Mouse (Mus musculus): ENCODE results near the gene Krtap14.

Gene Krtap14

GRCm38 (mm10) chr16:88826095-88826652 lies at the start of gene Krtap14:
Gene Krtap14, minus strand, starts transcription at chr16:88826145.
- in situ Hi-C loops (cut with MboI): no loop called here

GRCm38 (mm10) chr16:88874169-88874568 lies 48.2 kb upstream of the Krtap14 start, which contains the start of gene Krtap19-2:
Gene Krtap19-2, minus strand, starts transcription at chr16:88874269.
- in situ Hi-C loops (cut with MboI): no loop called here

GRCm38 (mm10) chr16:88869311-88869710 lies 43.4 kb upstream of the Krtap14 start, which contains the start of gene Krtap19-1:
Gene Krtap19-1, minus strand, starts transcription at chr16:88869411.
- in situ Hi-C loops (cut with MboI): no loop called here

- in situ Hi-C loops (cut with MboI): no loop called here
Measured at GRCm38 (mm10) chr16:88864887-88865407, 39.0 kb upstream of the Krtap14 start.

- in situ Hi-C loops (cut with MboI): no loop called here
Measured at GRCm38 (mm10) chr16:88851450-88851849, 25.5 kb upstream of the Krtap14 start.

- in situ Hi-C loops (cut with MboI): no loop called here
Measured at GRCm38 (mm10) chr16:88848558-88848957, 22.6 kb upstream of the Krtap14 start.

GRCm38 (mm10) chr16:88847363-88847762 lies 21.4 kb upstream of the Krtap14 start:
- in situ Hi-C loops (cut with MboI): no loop called here

GRCm38 (mm10) chr16:88826978-88827377 lies 1.0 kb upstream of the Krtap14 start:
- in situ Hi-C loops (cut with MboI): no loop called here

GRCm38 (mm10) chr16:88823736-88824135 lies 2.2 kb downstream of the Krtap14 start:
- in situ Hi-C loops (cut with MboI): no loop called here

- in situ Hi-C loops (cut with MboI): no loop called here
Measured at GRCm38 (mm10) chr16:88820066-88820465, 5.9 kb downstream of the Krtap14 start, which contains the start of gene Krtap15. Gene Krtap15, plus strand, starts transcription at chr16:88820215.

GRCm38 (mm10) chr16:88811827-88812226 lies 14.1 kb downstream of the Krtap14 start, which contains the start of gene Gm20741:
Gene Gm20741, minus strand, starts transcription at chr16:88812220.
- in situ Hi-C loops (cut with MboI): no loop called here

- in situ Hi-C loops (cut with MboI): no loop called here
Measured at GRCm38 (mm10) chr16:88786786-88787185, 39.2 kb downstream of the Krtap14 start.

- in situ Hi-C loops (cut with MboI): no loop called here
Measured at GRCm38 (mm10) chr16:88777596-88777995, 48.3 kb downstream of the Krtap14 start, which contains the start of gene Gm5965. Gene Gm5965, plus strand, starts transcription at chr16:88777896.

GRCm38 (mm10) chr16:88774106-88774505 lies 51.8 kb downstream of the Krtap14 start, which contains the start of gene 2310057N15Rik:
Gene 2310057N15Rik, minus strand, starts transcription at chr16:88774206.
- in situ Hi-C loops (cut with MboI): no loop called here

Data from mature B cell (primary cell).